Mouse (Mus musculus) liver, embryonic 12.5 days (tissue): Measurements from ENCODE around the gene Scd3. TPM values are rescaled to one million over a fixed set of nuclear protein-coding genes. Genes with fewer than 3 reads are reported as not detected.

Experiments used
- ATAC-seq: fragments of 200-750 bp; cut with Nextera tagmentation; 2 replicates; pipeline ENCODE4 v1.8.0; 2017; ENCODE audit warnings: moderate number of reproducible peaks, mild to moderate bottlenecking, moderate library complexity
- H3K27ac ChIP-seq: fragments of 300-500 bp; sonication (generic); 2 replicates; pipeline ENCODE4 v1.5.1; 2016; ENCODE audit warnings: mild to moderate bottlenecking
- H3K27me3 ChIP-seq: fragments of 300-500 bp; sonication (generic); replicated peaks from 2 replicates; pipeline ENCODE4 v1.6.1; 2016; ENCODE audit warnings: mild to moderate bottlenecking, moderate library complexity
- H3K36me3 ChIP-seq: fragments of 300-500 bp; sonication (generic); 2 replicates; pipeline ENCODE4 v1.6.1; 2016; ENCODE audit warnings: mild to moderate bottlenecking, moderate library complexity
- H3K4me1 ChIP-seq: fragments of 300-500 bp; sonication (generic); 2 replicates; pipeline ENCODE4 v1.6.1; 2016
- H3K4me2 ChIP-seq: fragments of 300-500 bp; sonication (generic); 2 replicates; pipeline ENCODE4 v1.6.1; 2016; ENCODE audit warnings: mild to moderate bottlenecking, moderate library complexity
- H3K4me3 ChIP-seq: fragments of 300-500 bp; sonication (generic); 2 replicates; pipeline ENCODE4 v1.5.1; 2016; ENCODE audit warnings: mild to moderate bottlenecking, moderate library complexity
- H3K9ac ChIP-seq: fragments of 300-500 bp; sonication (generic); 2 replicates; pipeline ENCODE4 v1.6.1; 2016; ENCODE audit warnings: mild to moderate bottlenecking, moderate library complexity
- H3K9me3 ChIP-seq: fragments of 300-500 bp; sonication (generic); replicated peaks from 2 replicates; pipeline ENCODE4 v1.6.1; 2016; ENCODE audit warnings: mild to moderate bottlenecking, moderate library complexity
- WGBS: fragments of 180-500 bp; shearing (Covaris S2); methylation state at CpG from one replicate; pipeline ENCODE4 v1.1.7; 2016; ENCODE audit not compliant: insufficient replicate concordance; 5-methylcytosine and 5-hydroxymethylcytosine counted together
- polyA plus RNA-seq: library from polyadenylated mRNA; unstranded; fragments of >200 nt; fragmentation: Nextera tagmentation; extraction: Ambion mirVana; gene quantifications from 2 replicates; pipeline ENCODE4 v1.2.1, GENCODE M21; 2016

Scd3 gene
- polyA plus RNA-seq = 0.29 TPM in 1 of 2 replicates, not detected in the other

GRCm38 (mm10) chr19:44203015-44203564, at the start of gene Scd3:
Gene Scd3 (plus strand): TSS chr19:44203269.
- no peak within 1 kb of the TSS for H3K4me2 ChIP-seq
- H3K27ac ChIP-seq = no peak within 1 kb of the TSS
- H3K4me3 ChIP-seq = no peak within 1 kb of the TSS
- no peaks in the 10 kb centered on the region for H3K36me3 ChIP-seq
- no peak within 1 kb of the TSS for H3K9ac ChIP-seq
- 83% methylated on average over 9 of the region's 9 CpGs for WGBS
- ATAC-seq = no peak
- H3K27me3 ChIP-seq = no peaks in the 10 kb centered on the region
- H3K4me1 ChIP-seq = no peaks in the 10 kb centered on the region
- no peaks in the 10 kb centered on the region for H3K9me3 ChIP-seq

GRCm38 (mm10) chr19:44153781-44154180, 49.3 kb upstream of the Scd3 start:
- Histone ChIP-seq H3K4me1 (no peaks in the 10 kb centered on the region), H3K27ac (no peak overlapping the region), H3K4me2 (no peak overlapping the region), H3K9me3 (no peaks in the 10 kb centered on the region), H3K36me3 (no peaks in the 10 kb centered on the region), H3K4me3 (no peak overlapping the region), H3K9ac (no peak overlapping the region), H3K27me3 (peaks cover 56% of the 10 kb centered on the region)
- no peak for ATAC-seq
- 55% methylated on average over 5 of the region's 5 CpGs for WGBS

GRCm38 (mm10) chr19:44157005-44157404, 46.1 kb upstream of the Scd3 start:
- no peak overlapping the region for H3K4me3 ChIP-seq
- H3K4me1 ChIP-seq = no peaks in the 10 kb centered on the region
- no peak for ATAC-seq
- 78% methylated on average over 10 of the region's 10 CpGs for WGBS
- no peak overlapping the region for H3K27ac ChIP-seq
- no peaks in the 10 kb centered on the region for H3K9me3 ChIP-seq
- H3K36me3 ChIP-seq = no peaks in the 10 kb centered on the region
- no peak overlapping the region for H3K4me2 ChIP-seq
- peaks cover 59% of the 10 kb centered on the region for H3K27me3 ChIP-seq
- no peak overlapping the region for H3K9ac ChIP-seq

- H3K27me3 ChIP-seq = peaks cover 47% of the 10 kb centered on the region
- H3K4me2 ChIP-seq = no peak overlapping the region
- H3K4me3 ChIP-seq = no peak overlapping the region
- no peak overlapping the region for H3K9ac ChIP-seq
- WGBS = 63% methylated on average over 3 of the region's 3 CpGs
- H3K4me1 ChIP-seq = no peaks in the 10 kb centered on the region
- no peaks in the 10 kb centered on the region for H3K36me3 ChIP-seq
- ATAC-seq = no peak
- no peaks in the 10 kb centered on the region for H3K9me3 ChIP-seq
- no peak overlapping the region for H3K27ac ChIP-seq
Measured at GRCm38 (mm10) chr19:44159386-44159785, 43.7 kb upstream of the Scd3 start.

- Histone ChIP-seq H3K4me2 (no peak overlapping the region), H3K9me3 (no peaks in the 10 kb centered on the region), H3K4me1 (no peaks in the 10 kb centered on the region), H3K36me3 (no peaks in the 10 kb centered on the region), H3K27me3 (peaks cover 30% of the 10 kb centered on the region), H3K4me3 (no peak overlapping the region), H3K27ac (no peak overlapping the region), H3K9ac (no peak overlapping the region)
- ATAC-seq = no peak
- 4% methylated on average over 3 of the region's 3 CpGs for WGBS
Measured at GRCm38 (mm10) chr19:44161515-44161914, 41.6 kb upstream of the Scd3 start.

GRCm38 (mm10) chr19:44174835-44175234, 28.2 kb upstream of the Scd3 start:
- no peak overlapping the region for H3K4me2 ChIP-seq
- no peaks in the 10 kb centered on the region for H3K4me1 ChIP-seq
- H3K9ac ChIP-seq = no peak overlapping the region
- no peak overlapping the region for H3K27ac ChIP-seq
- H3K4me3 ChIP-seq = no peak overlapping the region
- no peaks in the 10 kb centered on the region for H3K9me3 ChIP-seq
- no peak for ATAC-seq
- H3K36me3 ChIP-seq = no peaks in the 10 kb centered on the region
- 0 out of 2 replicates have a peak, but pooled peaks cover 3% of the 10 kb centered on the region for H3K27me3 ChIP-seq
- WGBS = 55% methylated on average over 8 of the region's 8 CpGs

GRCm38 (mm10) chr19:44176741-44177140, 26.3 kb upstream of the Scd3 start:
- Histone ChIP-seq H3K4me1 (no peaks in the 10 kb centered on the region), H3K27ac (no peak overlapping the region), H3K9ac (no peak overlapping the region), H3K4me3 (no peak overlapping the region), H3K4me2 (no peak overlapping the region), H3K9me3 (no peaks in the 10 kb centered on the region), H3K27me3 (0 out of 2 replicates have a peak, but pooled peaks cover 3% of the 10 kb centered on the region), H3K36me3 (no peaks in the 10 kb centered on the region)
- ATAC-seq = no peak
- WGBS = 63% methylated on average over 3 of the region's 3 CpGs

- 0 out of 2 replicates have a peak, but pooled peaks cover 3% of the 10 kb centered on the region for H3K27me3 ChIP-seq
- ATAC-seq = no peak
- H3K9me3 ChIP-seq = no peaks in the 10 kb centered on the region
- H3K27ac ChIP-seq = no peak overlapping the region
- H3K4me3 ChIP-seq = no peak overlapping the region
- H3K4me1 ChIP-seq = no peaks in the 10 kb centered on the region
- no peak overlapping the region for H3K9ac ChIP-seq
- H3K4me2 ChIP-seq = no peak overlapping the region
- no peaks in the 10 kb centered on the region for H3K36me3 ChIP-seq
- 63% methylated on average over 1 of the region's 1 CpGs for WGBS
Measured at GRCm38 (mm10) chr19:44180502-44180901, 22.6 kb upstream of the Scd3 start.

GRCm38 (mm10) chr19:44183968-44184367, 19.1 kb upstream of the Scd3 start:
- H3K4me2 ChIP-seq = no peak overlapping the region
- no peaks in the 10 kb centered on the region for H3K27me3 ChIP-seq
- 48% methylated on average over 3 of the region's 3 CpGs for WGBS
- no peak for ATAC-seq
- no peak overlapping the region for H3K4me3 ChIP-seq
- no peak overlapping the region for H3K27ac ChIP-seq
- no peaks in the 10 kb centered on the region for H3K4me1 ChIP-seq
- no peaks in the 10 kb centered on the region for H3K9me3 ChIP-seq
- no peak overlapping the region for H3K9ac ChIP-seq
- no peaks in the 10 kb centered on the region for H3K36me3 ChIP-seq

- H3K27ac ChIP-seq = no peak overlapping the region
- 69% methylated on average over 4 of the region's 4 CpGs for WGBS
Measured at GRCm38 (mm10) chr19:44189056-44189455, 14.0 kb upstream of the Scd3 start.

GRCm38 (mm10) chr19:44192342-44192741, 10.7 kb upstream of the Scd3 start, which contains the start of gene Pkd2l1:
Gene Pkd2l1 (minus strand): TSS chr19:44192442.
- Histone ChIP-seq H3K4me1 (peaks cover 7% of the 10 kb centered on the region; the same call in 1 of the 2 replicates), H3K4me3 (no peak within 1 kb of the TSS), H3K9me3 (no peaks in the 10 kb centered on the region), H3K27me3 (peaks cover 20% of the 10 kb centered on the region), H3K9ac (no peak within 1 kb of the TSS), H3K27ac (no peak within 1 kb of the TSS), H3K36me3 (no peaks in the 10 kb centered on the region), H3K4me2 (no peak within 1 kb of the TSS)
- no peak for ATAC-seq
- 25% methylated on average over 3 of the region's 3 CpGs for WGBS

More at GRCm38 (mm10) chr19:44189056-44189455, 14.0 kb upstream of the Scd3 start:
- Histone ChIP-seq H3K9me3 (no peaks in the 10 kb centered on the region), H3K4me3 (no peak overlapping the region), H3K36me3 (no peaks in the 10 kb centered on the region), H3K4me2 (no peak overlapping the region), H3K9ac (no peak overlapping the region), H3K27me3 (peaks cover 20% of the 10 kb centered on the region), H3K4me1 (no peaks in the 10 kb centered on the region)
- ATAC-seq = no peak

GRCm38 (mm10) chr19:44193906-44194305, 9.2 kb upstream of the Scd3 start:
- H3K27me3 ChIP-seq = peaks cover 20% of the 10 kb centered on the region
- H3K9me3 ChIP-seq = no peaks in the 10 kb centered on the region
- no peak overlapping the region for H3K9ac ChIP-seq
- H3K27ac ChIP-seq = no peak overlapping the region
- no peak for ATAC-seq
- H3K4me1 ChIP-seq = peaks cover 10% of the 10 kb centered on the region
- WGBS = 61% methylated on average over 7 of the region's 7 CpGs
- no peak overlapping the region for H3K4me3 ChIP-seq
- no peak overlapping the region for H3K4me2 ChIP-seq
- H3K36me3 ChIP-seq = no peaks in the 10 kb centered on the region

GRCm38 (mm10) chr19:44195138-44195537, 7.9 kb upstream of the Scd3 start:
- Histone ChIP-seq H3K4me3 (no peak overlapping the region), H3K4me2 (no peak overlapping the region), H3K27me3 (peaks cover 13% of the 10 kb centered on the region), H3K9me3 (no peaks in the 10 kb centered on the region), H3K36me3 (no peaks in the 10 kb centered on the region), H3K9ac (no peak overlapping the region), H3K4me1 (peaks cover 10% of the 10 kb centered on the region), H3K27ac (no peak overlapping the region)
- 8% methylated on average over 7 of the region's 7 CpGs for WGBS
- no peak for ATAC-seq
